Mouse (Mus musculus) C2C12 (cell line): Measurements from ENCODE around the gene Olfr267.

Experiments
- CEBPB ChIP-seq: IDR thresholded peaks from one replicate; pipeline ENCODE4 v1.6.1; 2011; ENCODE audit warnings: low read depth, mild to moderate bottlenecking, control low read depth, moderate library complexity
- CTCF ChIP-seq: IDR thresholded peaks from one replicate; pipeline ENCODE4 v1.5.1; 2011; ENCODE audit not compliant: control insufficient read depth, insufficient read depth, insufficient read length
- FOSL1 ChIP-seq: IDR thresholded peaks from one replicate; pipeline ENCODE4 v1.8.0; 2011; ENCODE audit warnings: mild to moderate bottlenecking, low read length; ENCODE audit not compliant: poor library complexity, insufficient read depth, severe bottlenecking
- MAX ChIP-seq: IDR thresholded peaks from one replicate; pipeline ENCODE4 v1.6.1; 2011; ENCODE audit warnings: mild to moderate bottlenecking, control low read depth
- MYOD1 ChIP-seq: IDR thresholded peaks from one replicate; pipeline ENCODE4 v1.6.1; 2011; ENCODE audit warnings: low read depth; ENCODE audit not compliant: control insufficient read depth, insufficient read length
- MYOG ChIP-seq: IDR thresholded peaks from one replicate; pipeline ENCODE4 v1.6.1; 2011; ENCODE audit not compliant: control insufficient read depth, insufficient read length; ENCODE audit errors: extremely low read depth
- USF1 ChIP-seq: IDR thresholded peaks from one replicate; pipeline ENCODE4 v1.6.1; 2011; ENCODE audit warnings: low read depth, mild to moderate bottlenecking, control low read depth, moderate library complexity

GRCm38 (mm10) chr4:58749510-58749909 lies 38.0 kb downstream of the Olfr267 start:
- TF ChIP-seq CTCF: no peak
- TF ChIP-seq CEBPB: no peak
- TF ChIP-seq USF1: no peak
- no peak for TF ChIP-seq MYOD1
- TF ChIP-seq MAX: no peak
- no peak for TF ChIP-seq FOSL1
- no peak for TF ChIP-seq MYOG
